Mouse (Mus musculus) thymus, postnatal 36 days (tissue): ENCODE data around the gene Fam206a.

Experiments used
- DNase-seq, 2 experiments: peaks; one replicate each; pipeline ENCODE4 v3.0.0; 2022; ENCODE audit warnings: mixed read lengths in 2 of 2

The Fam206a gene

DNA sequence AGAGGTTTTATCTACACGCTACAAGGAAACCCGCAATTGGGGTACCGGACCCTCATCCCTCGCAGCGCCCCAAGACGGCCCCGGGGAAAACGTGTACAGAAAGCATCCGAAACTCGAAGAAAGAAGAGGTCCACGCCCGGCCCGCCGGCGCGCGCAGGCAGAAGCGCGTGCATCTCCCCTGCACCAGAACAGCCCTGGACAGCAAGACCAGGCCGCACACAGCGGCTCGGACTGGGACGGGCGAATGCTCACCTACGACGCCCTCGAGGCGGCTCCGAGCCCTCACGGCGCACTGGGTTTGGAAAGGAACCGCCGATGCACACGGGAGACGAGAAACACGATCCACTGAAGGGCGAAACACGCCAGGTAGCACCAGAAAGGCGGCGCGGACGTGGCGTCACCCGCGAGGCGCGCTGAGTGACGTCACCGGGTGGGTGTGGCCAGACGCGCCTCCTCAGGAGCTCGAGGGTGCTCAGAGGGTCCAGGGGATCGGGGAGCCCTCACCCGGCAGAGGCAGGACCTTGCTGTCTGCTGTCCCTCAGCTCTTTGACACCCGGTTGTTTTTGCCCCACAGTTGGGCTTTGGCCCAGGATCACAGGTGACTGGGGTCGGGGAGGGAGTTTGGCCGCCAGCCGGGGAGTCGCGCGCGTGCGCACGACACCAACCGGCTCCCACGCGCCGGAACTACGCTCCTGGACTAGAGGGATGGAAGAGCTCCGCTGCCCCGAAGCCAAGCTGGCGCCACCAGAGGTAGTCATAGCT, at the start of gene Fam206a, which contains the start of gene Elp1:
Gene Fam206a (plus strand): TSS at position 439 of the 762 bp plus-strand sequence.
Gene Elp1 (minus strand): TSS at position 425 of the 762 bp plus-strand sequence.
- DNase-seq: peak; percentile 93 to 96

- DNase-seq: no peak
Observed at GRCm38 (mm10) chr4:56756021-56756420, 46.1 kb upstream of the Fam206a start.

GRCm38 (mm10) chr4:56756966-56757600, 45.1 kb upstream of the Fam206a start:
- DNase-seq: no peak

DNA sequence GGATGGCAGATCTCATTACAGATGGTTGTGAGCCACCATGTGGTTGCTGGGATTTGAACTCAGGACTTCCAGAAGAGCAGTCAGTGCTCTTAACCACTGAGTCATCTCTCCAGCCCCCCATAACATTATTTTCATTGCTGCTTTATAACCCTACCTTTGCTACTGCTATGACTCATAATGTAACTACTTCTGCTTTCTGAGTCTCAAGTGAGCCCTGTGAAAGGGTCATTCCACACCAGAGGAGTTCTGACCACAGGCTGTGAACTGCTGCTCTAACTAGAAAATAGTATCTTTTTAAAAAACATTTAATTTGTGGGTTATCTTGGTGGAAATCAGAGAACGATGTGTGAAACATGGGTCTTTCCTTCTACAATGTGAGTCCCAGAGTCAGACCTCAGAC, 44.5 kb upstream of the Fam206a start:
- no peak for DNase-seq

- no peak for DNase-seq
Observed at GRCm38 (mm10) chr4:56767861-56768284, 34.3 kb upstream of the Fam206a start.

GRCm38 (mm10) chr4:56768913-56769312, 33.2 kb upstream of the Fam206a start:
- no peak for DNase-seq

GRCm38 (mm10) chr4:56771065-56771464, 31.1 kb upstream of the Fam206a start:
- no peak for DNase-seq

DNA sequence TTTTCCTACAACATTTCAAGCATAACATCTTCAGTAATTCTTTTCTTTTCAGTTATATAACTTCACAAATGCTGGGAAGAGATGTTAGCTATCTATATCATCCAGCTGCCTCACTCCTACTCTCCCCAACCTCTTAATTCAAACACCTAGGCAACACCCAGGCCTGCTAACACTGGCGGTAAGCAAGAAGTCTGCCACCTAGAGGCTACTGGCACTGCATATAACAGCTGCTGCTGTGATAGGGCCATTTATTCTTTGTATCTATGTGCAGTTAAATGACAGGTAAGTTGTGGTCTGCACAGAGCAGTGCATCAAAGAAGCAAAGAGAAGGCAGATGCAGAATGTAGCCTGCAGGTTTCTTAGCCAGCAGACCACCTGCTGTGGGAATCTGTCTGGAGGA, 10.8 kb upstream of the Fam206a start:
- DNase-seq: no peak

DNA sequence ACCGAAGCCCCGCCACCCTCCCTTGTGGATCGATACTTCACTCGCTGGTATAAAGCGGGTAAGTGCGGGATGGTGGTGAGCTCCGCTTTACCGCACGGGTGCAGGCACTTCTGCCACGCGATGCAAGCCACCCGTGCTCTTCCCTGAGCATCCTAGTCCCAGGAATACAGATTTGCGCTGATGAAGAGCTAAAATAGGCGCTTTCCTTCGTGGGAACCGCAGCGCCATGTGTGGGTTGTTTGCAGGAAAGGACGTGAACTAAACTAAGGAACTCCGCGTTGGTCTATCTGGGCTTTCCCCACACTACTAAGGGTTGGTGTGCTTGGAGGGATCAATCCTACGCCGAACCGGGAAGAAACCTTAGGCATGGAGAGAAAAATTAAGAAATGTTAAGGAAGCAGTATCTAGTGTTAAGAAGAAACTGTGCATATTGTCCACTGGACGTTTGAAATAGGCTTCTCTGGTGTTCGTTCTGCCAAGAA, 565 bp downstream of the Fam206a start:
- no peak for DNase-seq

- DNase-seq: no peak
Observed at GRCm38 (mm10) chr4:56809050-56809449, 6.9 kb downstream of the Fam206a start.

- DNase-seq: no peak
Observed at GRCm38 (mm10) chr4:56811642-56812041, 9.5 kb downstream of the Fam206a start.

DNA sequence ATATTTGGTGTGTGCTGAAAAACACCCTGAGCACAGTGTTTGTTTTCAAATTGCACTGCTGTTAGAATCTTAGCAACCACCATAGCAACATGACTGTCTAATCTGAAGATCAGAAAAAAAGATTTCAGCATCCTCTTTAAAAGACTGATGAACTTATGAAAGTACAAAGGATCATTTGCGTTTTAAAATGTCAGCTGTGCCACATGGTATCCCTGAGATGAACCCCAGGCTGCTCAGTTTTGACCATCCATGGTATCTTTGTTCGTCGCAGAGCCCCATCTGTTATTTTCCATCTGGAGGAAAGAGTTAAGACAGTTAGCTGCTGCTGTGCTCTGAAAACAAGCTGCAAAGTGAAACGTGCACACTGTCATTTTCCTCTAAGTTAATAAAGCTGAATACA, 10.0 kb downstream of the Fam206a start:
- no peak for DNase-seq

- DNase-seq: no peak
Observed at GRCm38 (mm10) chr4:56815131-56815530, 13.0 kb downstream of the Fam206a start.

DNA sequence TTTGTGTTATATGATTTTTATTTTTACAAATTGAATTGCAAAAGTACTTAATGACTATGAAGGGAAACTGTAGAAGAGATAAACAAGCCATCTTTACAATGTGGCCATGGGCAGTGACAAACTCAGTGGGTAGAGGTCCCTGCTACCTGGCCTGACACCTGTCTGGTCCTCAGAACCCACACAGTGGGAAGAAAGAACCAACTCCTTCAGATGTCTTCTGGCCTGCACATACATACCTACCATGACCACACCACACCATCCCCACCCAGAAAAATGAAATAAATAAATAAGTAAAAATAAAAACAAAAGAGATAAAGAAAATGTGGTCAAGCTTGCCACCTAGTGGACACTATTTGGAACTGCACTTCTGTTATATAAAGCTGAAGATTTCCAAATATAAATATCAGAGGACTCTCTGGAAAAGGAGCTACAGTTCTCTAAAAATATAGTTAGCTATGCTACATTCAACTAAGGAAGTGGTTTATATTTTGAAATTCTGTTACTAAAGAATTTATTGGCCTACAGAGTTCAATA, 17.9 kb downstream of the Fam206a start:
- DNase-seq: no peak

- no peak for DNase-seq
Observed at GRCm38 (mm10) chr4:56824231-56824630, 22.1 kb downstream of the Fam206a start.

GRCm38 (mm10) chr4:56828932-56829331, 26.8 kb downstream of the Fam206a start:
- no peak for DNase-seq

DNA sequence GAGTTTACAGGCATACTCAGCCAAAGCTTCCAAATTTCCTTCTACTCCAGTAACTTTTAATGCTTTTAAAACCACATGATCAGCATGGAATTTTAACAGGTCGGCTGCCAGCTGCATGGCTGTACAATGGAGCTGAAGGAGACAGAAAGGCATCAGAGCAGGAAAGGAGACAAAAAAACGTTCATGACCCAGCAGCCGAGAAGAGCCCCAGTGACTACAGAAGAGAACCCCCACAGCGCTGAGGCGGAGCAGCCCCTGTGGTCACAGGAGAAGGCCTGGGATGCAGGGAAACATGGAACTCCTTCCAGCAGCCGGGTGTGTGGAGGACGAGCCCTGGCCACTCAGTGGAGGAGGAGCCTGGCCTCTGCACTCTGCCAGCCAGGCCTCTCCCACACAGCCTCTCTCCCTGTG, 27.4 kb downstream of the Fam206a start:
- DNase-seq: no peak

DNA sequence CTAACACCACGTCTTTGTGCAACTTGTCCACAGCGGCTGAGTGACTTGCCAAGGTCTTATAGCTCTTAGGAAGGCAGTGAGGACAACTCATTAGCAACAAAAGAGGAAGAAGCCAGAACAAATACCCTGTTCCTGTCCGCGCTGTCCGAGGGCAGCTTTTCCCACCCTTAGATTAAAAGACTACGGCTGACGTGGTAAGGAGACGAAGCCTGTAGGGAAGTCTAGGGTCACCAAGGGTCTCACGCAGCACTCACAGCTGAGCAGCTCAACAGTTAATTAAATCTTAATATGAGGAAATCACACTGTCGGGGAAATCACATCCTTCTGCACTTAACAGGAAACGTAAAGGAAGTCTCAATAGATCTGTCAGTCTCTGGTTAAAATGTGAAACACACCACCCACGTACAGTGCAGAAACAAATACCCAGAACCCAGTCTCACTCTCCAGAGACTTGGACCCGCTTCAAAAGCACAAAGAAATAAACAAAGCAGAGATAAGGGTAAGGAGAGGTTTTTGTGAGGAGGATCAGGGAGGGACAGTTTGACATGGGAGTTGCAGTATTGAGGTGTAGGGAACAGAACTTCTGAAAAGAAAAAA, 29.0 kb downstream of the Fam206a start:
- no peak for DNase-seq

- DNase-seq: no peak
Observed at GRCm38 (mm10) chr4:56831998-56832397, 29.9 kb downstream of the Fam206a start.

DNA sequence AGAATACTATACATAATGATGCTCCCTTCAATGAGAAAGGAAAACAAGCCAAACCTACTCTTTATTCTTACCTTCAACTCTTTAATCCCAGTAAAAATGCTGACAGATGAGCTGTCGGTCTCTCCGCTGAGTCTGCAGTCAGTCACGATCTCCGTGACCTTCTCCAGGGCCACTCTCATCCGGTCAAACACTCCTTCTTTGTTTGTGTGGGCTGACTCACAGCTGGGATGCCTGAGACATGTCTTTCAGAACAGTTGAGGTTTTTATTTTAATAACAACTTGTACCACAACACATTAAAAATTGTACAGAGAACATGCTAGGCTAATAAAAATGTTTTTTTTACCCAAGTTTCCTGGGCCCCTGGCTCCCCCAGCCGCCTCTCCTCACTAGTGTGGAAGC, 35.5 kb downstream of the Fam206a start:
- DNase-seq: no peak

GRCm38 (mm10) chr4:56840297-56840696, 38.2 kb downstream of the Fam206a start:
- DNase-seq: no peak

GRCm38 (mm10) chr4:56842501-56842900, 40.4 kb downstream of the Fam206a start:
- no peak for DNase-seq

DNA sequence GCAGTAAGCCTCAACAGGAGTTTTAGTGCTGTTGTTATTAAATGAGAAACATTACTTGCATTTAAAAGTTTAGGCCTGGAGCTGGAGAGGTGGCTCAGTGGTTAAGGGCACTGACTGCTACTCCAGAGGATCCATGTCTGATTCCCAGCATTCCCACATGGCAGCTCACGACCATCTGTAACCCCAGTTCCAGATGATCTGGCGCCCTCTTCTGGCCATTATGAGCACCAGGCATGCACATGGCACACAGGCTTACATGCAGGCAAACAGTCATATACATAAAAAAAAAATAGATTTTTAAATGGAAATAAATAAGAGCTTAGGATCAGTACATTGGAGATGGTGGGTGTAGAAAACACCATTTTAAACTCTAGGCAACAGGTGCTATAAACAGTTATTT, 41.8 kb downstream of the Fam206a start:
- DNase-seq: no peak

GRCm38 (mm10) chr4:56844911-56845310, 42.8 kb downstream of the Fam206a start:
- DNase-seq: no peak
